ENCODE assay signal across 25 mouse cellular contexts in genomic region chr5:73901651-73902050, GRCm38 (mm10).
"Had no signal": no experiment of that assay in that cellular context is flagged by ENCODE, and none has a peak within 500 bp of the region (broad histone marks: within the 10 kb centered on the region; RNA-seq: fewer than 3 reads in every experiment).

No protein-coding gene starts in this region.

- H3K27me3 ChIP-seq: heart, embryonic 12.5 days; hindbrain, embryonic 12.5 days; intestine, embryonic 15.5 days; limb, embryonic 12.5 days; liver, embryonic 13.5 days; liver, embryonic 15.5 days had no signal

- H3K4me2 ChIP-seq: heart, embryonic 12.5 days; hindbrain, embryonic 12.5 days; hindbrain, embryonic 14.5 days; intestine, embryonic 15.5 days; liver, embryonic 11.5 days; liver, embryonic 13.5 days; liver, embryonic 15.5 days had no signal

- H3K9ac ChIP-seq: heart, embryonic 12.5 days; hindbrain, embryonic 12.5 days; hindbrain, embryonic 14.5 days; intestine, embryonic 15.5 days; limb, embryonic 12.5 days; liver, embryonic 13.5 days; liver, embryonic 15.5 days; liver, postnatal 0 days had no signal

- H3K27ac ChIP-seq: gastrocnemius, adult 2 months; heart, embryonic 10.5 days; hindbrain, embryonic 10.5 days; hindbrain, embryonic 12.5 days; hindbrain, embryonic 14.5 days; intestine, embryonic 15.5 days; layer of hippocampus, adult 2 months; left cerebral cortex, adult 2 months; liver, embryonic 13.5 days; liver, embryonic 15.5 days had no signal

- H3K36me3 ChIP-seq: heart, embryonic 10.5 days; heart, embryonic 12.5 days; hindbrain, embryonic 10.5 days; hindbrain, embryonic 12.5 days; intestine, embryonic 15.5 days; limb, embryonic 10.5 days; limb, embryonic 12.5 days; liver, embryonic 13.5 days; liver, embryonic 15.5 days had no signal

- H3K4me1 ChIP-seq: heart, embryonic 10.5 days; hindbrain, embryonic 12.5 days; intestine, embryonic 15.5 days; liver, embryonic 13.5 days; liver, embryonic 15.5 days had no signal

- H3K9me3 ChIP-seq: heart, embryonic 10.5 days; heart, embryonic 12.5 days; hindbrain, embryonic 10.5 days; hindbrain, embryonic 12.5 days; intestine, embryonic 15.5 days; limb, embryonic 10.5 days; limb, embryonic 12.5 days; liver, embryonic 13.5 days; liver, embryonic 15.5 days had no signal

- H3K4me3 ChIP-seq: gastrocnemius, adult 2 months; heart, embryonic 10.5 days; heart, embryonic 12.5 days; hindbrain, embryonic 10.5 days; hindbrain, embryonic 12.5 days; intestine, embryonic 15.5 days; layer of hippocampus, adult 2 months; left cerebral cortex, adult 2 months; limb, embryonic 10.5 days; limb, embryonic 12.5 days; liver, embryonic 13.5 days; liver, embryonic 15.5 days had no signal

- ATAC-seq: hindbrain, embryonic 16.5 days; inflammation-experienced regulatory T-cells, adult 6 months; intestine, embryonic 15.5 days; intestine, postnatal 0 days; liver, postnatal 0 days had no signal

- DNase-seq: gastrocnemius, adult 2 months; gastrocnemius, postnatal 10 days; gastrocnemius, postnatal 25 days; heart, postnatal 10 days; heart, postnatal 4 days; kidney, adult 9 months; kidney, postnatal 36 days; liver; liver, embryonic 13.5 days; liver, postnatal 0 days had no signal
